In genomic region chr2:125506316-125507054, GRCm38 (mm10) we compare ENCODE assay signal across 7 mouse cellular contexts. TPM values are rescaled to one million over a fixed set of nuclear protein-coding genes. Genes with fewer than 3 reads are reported as not detected.
A peak's percentile ranks its signal among the peaks of the same experiment; 100 is the strongest.
DNase-seq lines count a peak whose midpoint lies in the region; ATAC-seq and TF ChIP-seq lines count a peak whose summit lies in the region.

No protein-coding gene starts in this region.

- no peak for TF ChIP-seq CTCF in midbrain, postnatal 0 days (IDR thresholded peaks at IDR 0.05)

- peaks cover 13% of the 10 kb centered on the region; the same call in 1 of the 2 replicates for H3K27me3 ChIP-seq in forebrain, embryonic 12.5 days
- H3K27me3 ChIP-seq in hindbrain, embryonic 10.5 days (ENCODE audit: insufficient read depth, poor library complexity, severe bottlenecking): peaks cover 27% of the 10 kb centered on the region
- H3K27me3 ChIP-seq in limb, embryonic 15.5 days: peaks cover 7% of the 10 kb centered on the region
- no peaks in the 10 kb centered on the region for H3K27me3 ChIP-seq in midbrain, postnatal 0 days (ENCODE audit: insufficient read depth, low read length)

- H3K9ac ChIP-seq in forebrain, embryonic 12.5 days: peak overlapping the region; percentile 76
- peak overlapping the region; percentile 87 for H3K9ac ChIP-seq in limb, embryonic 15.5 days
- H3K9ac ChIP-seq in midbrain, postnatal 0 days (replicated peaks; ENCODE audit: low read length, poor library complexity, severe bottlenecking): peak overlapping the region; percentile 77

- H3K27ac ChIP-seq in forebrain, embryonic 12.5 days: peak overlapping the region; percentile 80
- H3K27ac ChIP-seq in hindbrain, embryonic 10.5 days: peak overlapping the region; percentile 88
- H3K27ac ChIP-seq in limb, embryonic 15.5 days: peak overlapping the region; percentile 95
- H3K27ac ChIP-seq in midbrain, postnatal 0 days (ENCODE audit: low read depth, low read length): peak overlapping the region; percentile 70

- WGBS in forebrain, embryonic 12.5 days: under 1% methylated on average over 37 of the region's 37 CpGs
- WGBS in hindbrain, embryonic 10.5 days: under 1% methylated on average over 37 of the region's 37 CpGs
- 2% methylated on average over 37 of the region's 37 CpGs for WGBS in limb, embryonic 15.5 days
- 2% methylated on average over 37 of the region's 37 CpGs for WGBS in midbrain, postnatal 0 days

- H3K4me1 ChIP-seq in forebrain, embryonic 12.5 days: peaks cover 16% of the 10 kb centered on the region
- peaks cover 32% of the 10 kb centered on the region for H3K4me1 ChIP-seq in hindbrain, embryonic 10.5 days (replicated peaks)
- peaks cover 19% of the 10 kb centered on the region for H3K4me1 ChIP-seq in limb, embryonic 15.5 days
- no peaks in the 10 kb centered on the region for H3K4me1 ChIP-seq in midbrain, postnatal 0 days (ENCODE audit: insufficient read depth, low read length)

- ATAC-seq in forebrain, embryonic 12.5 days (ENCODE audit: low FRiP score): peak; percentile 88
- ATAC-seq in limb, embryonic 15.5 days (ENCODE audit: insufficient number of reproducible peaks, low FRiP score, low TSS enrichment, low read depth): peak; percentile 89
- peak; percentile 94 for ATAC-seq in midbrain, postnatal 0 days (ENCODE audit: low FRiP score)

- H3K4me3 ChIP-seq in forebrain, embryonic 12.5 days (replicated peaks): peak overlapping the region; percentile 68
- H3K4me3 ChIP-seq in hindbrain, embryonic 10.5 days: peak overlapping the region; percentile 72
- H3K4me3 ChIP-seq in limb, embryonic 15.5 days: peak overlapping the region; percentile 78
- H3K4me3 ChIP-seq in midbrain, postnatal 0 days (ENCODE audit: low read depth, low read length): peak overlapping the region; percentile 75

- peak; percentile 44 for DNase-seq in ES-CJ7 (ENCODE audit: low read depth, low spot score)
- peak; percentile 31 for DNase-seq in WW6 (ENCODE audit: low read depth, low spot score)
- no peak for DNase-seq in hindbrain, embryonic 10.5 days (ENCODE audit: low spot score)
- DNase-seq in midbrain, postnatal 0 days (ENCODE audit: low spot score): peak; percentile 82
- DNase-seq in urinary bladder, postnatal 4 days (ENCODE audit: low spot score in 2 of 2): peak; percentile 78 to 79

- no peaks in the 10 kb centered on the region for H3K9me3 ChIP-seq in forebrain, embryonic 12.5 days
- H3K9me3 ChIP-seq in hindbrain, embryonic 10.5 days: peaks cover 2% of the 10 kb centered on the region; the same call in 1 of the 2 replicates
- no peaks in the 10 kb centered on the region for H3K9me3 ChIP-seq in limb, embryonic 15.5 days
- H3K9me3 ChIP-seq in midbrain, postnatal 0 days (ENCODE audit: low read length): no peaks in the 10 kb centered on the region

- peak overlapping the region; percentile 97 for H3K4me2 ChIP-seq in forebrain, embryonic 12.5 days
- H3K4me2 ChIP-seq in limb, embryonic 15.5 days: peak overlapping the region; percentile 85
- H3K4me2 ChIP-seq in midbrain, postnatal 0 days (ENCODE audit: low read depth, low read length, poor library complexity, severe bottlenecking): peak overlapping the region; percentile 85

- 0 out of 2 replicates have a peak, but pooled peaks cover 2% of the 10 kb centered on the region for H3K36me3 ChIP-seq in forebrain, embryonic 12.5 days (replicated peaks)
- H3K36me3 ChIP-seq in hindbrain, embryonic 10.5 days: peaks cover 7% of the 10 kb centered on the region
- no peaks in the 10 kb centered on the region for H3K36me3 ChIP-seq in limb, embryonic 15.5 days
- H3K36me3 ChIP-seq in midbrain, postnatal 0 days (ENCODE audit: insufficient read depth, low read length): no peaks in the 10 kb centered on the region

RNA-seq across cellular contexts. Expression of gene Fbn1, which starts 1.3 kb away (rescaled TPM):
- polyA plus RNA-seq in forebrain, embryonic 12.5 days (2016; fragmentation: Nextera tagmentation; extraction: Ambion mirVana): 6.4 and 8.6 TPM in 2 replicates
- polyA plus RNA-seq in hindbrain, embryonic 10.5 days (2016; fragmentation: Nextera tagmentation; extraction: Ambion mirVana): 6.1 and 7.0 TPM in 2 replicates
- 30.3 and 31.2 TPM in 2 replicates for polyA plus RNA-seq in limb, embryonic 15.5 days (2015; fragmentation: Nextera tagmentation; extraction: Ambion mirVana)
- total RNA-seq in midbrain, postnatal 0 days (2014; rRNA removed): 18.4 and 20.1 TPM in 2 replicates
- 1.4 and 1.6 TPM in 2 replicates for polyA plus RNA-seq in midbrain, postnatal 0 days (2015; fragmentation: Nextera tagmentation; extraction: Ambion mirVana)

RNA-seq across cellular contexts. Expression of gene Gm9913, which starts 1.6 kb away (rescaled TPM):
- polyA plus RNA-seq in forebrain, embryonic 12.5 days (2016; fragmentation: Nextera tagmentation; extraction: Ambion mirVana): 0.19 and 0.38 TPM in 2 replicates
- 0.17 and 0.21 TPM in 2 replicates for polyA plus RNA-seq in hindbrain, embryonic 10.5 days (2016; fragmentation: Nextera tagmentation; extraction: Ambion mirVana)
- 0.33 and 0.35 TPM in 2 replicates for polyA plus RNA-seq in limb, embryonic 15.5 days (2015; fragmentation: Nextera tagmentation; extraction: Ambion mirVana)
- 0.27 and 0.52 TPM in 2 replicates for total RNA-seq in midbrain, postnatal 0 days (2014; rRNA removed)
- 0.09 and 0.11 TPM in 2 replicates for polyA plus RNA-seq in midbrain, postnatal 0 days (2015; fragmentation: Nextera tagmentation; extraction: Ambion mirVana)
